Mouse (Mus musculus) C2C12 (cell line): ENCODE data around the gene Thsd7a.

Experiments
- CTCF ChIP-seq: IDR thresholded peaks from one replicate; pipeline ENCODE4 v1.5.1; 2011; ENCODE audit not compliant: control insufficient read depth, insufficient read depth, insufficient read length
- MYOD1 ChIP-seq: IDR thresholded peaks from one replicate; pipeline ENCODE4 v1.6.1; 2011; ENCODE audit warnings: low read depth; ENCODE audit not compliant: control insufficient read depth, insufficient read length
- USF1 ChIP-seq: IDR thresholded peaks from one replicate; pipeline ENCODE4 v1.6.1; 2011; ENCODE audit warnings: low read depth, mild to moderate bottlenecking, control low read depth, moderate library complexity

DNA sequence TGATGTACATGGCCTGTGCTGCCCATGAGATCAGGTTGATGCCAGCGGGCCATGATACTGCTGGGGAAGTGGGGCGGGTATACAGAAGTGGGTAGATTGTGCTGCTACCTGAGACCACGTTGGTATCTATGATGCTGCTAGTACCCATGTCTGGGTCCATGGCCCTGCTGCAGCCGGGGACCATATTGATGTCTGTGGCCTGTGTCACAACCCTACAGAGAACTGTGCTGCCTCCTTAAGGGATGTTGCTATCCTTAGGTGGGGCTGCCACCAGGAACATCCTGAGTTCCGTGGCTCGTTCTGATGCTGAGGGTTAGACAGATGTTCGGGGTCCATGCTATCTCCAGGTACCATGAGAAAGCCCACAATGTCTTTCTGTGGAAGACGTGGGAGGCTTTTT is 33.1 kb downstream of the Thsd7a start:
- TF ChIP-seq CTCF: no peak
- TF ChIP-seq USF1: no peak
- TF ChIP-seq MYOD1: no peak
